Mouse (Mus musculus) myocyte (in vitro differentiated cells): ENCODE measurements around the gene Gng5.

Source experiments
- POLR2A ChIP-seq: IDR thresholded peaks from one replicate; pipeline ENCODE4 v1.6.1; 2011; ENCODE audit warnings: low read depth, mild to moderate bottlenecking, control low read depth, moderate library complexity; ENCODE audit not compliant: insufficient read length
- SRF ChIP-seq: IDR thresholded peaks from one replicate; pipeline ENCODE4 v1.6.1; 2011; ENCODE audit warnings: low read depth; ENCODE audit not compliant: control insufficient read depth, insufficient read length
- TCF12 ChIP-seq: IDR thresholded peaks from one replicate; pipeline ENCODE4 v1.6.1; 2011; ENCODE audit warnings: mild to moderate bottlenecking, control low read depth; ENCODE audit not compliant: poor library complexity, insufficient read depth, severe bottlenecking
- USF1 ChIP-seq: IDR thresholded peaks from one replicate; pipeline ENCODE4 v1.6.1; 2011; ENCODE audit warnings: low read depth, mild to moderate bottlenecking, control low read depth, moderate library complexity

- TF ChIP-seq POLR2A (no peak), USF1 (no peak), TCF12 (no peak), SRF (no peak)
Observed at GRCm38 (mm10) chr3:146521652-146522020, 22.0 kb downstream of the Gng5 start.
